Comparison of ENCODE assay signal across 7 mouse cellular contexts in genomic region chr2:73893473-73894270, GRCm38 (mm10). TPM values are rescaled to one million over a fixed set of nuclear protein-coding genes. Genes with fewer than 3 reads are reported as not detected.
DNase-seq lines count a peak whose midpoint lies in the region; ATAC-seq and TF ChIP-seq lines count a peak whose summit lies in the region.

No protein-coding gene starts in this region.

- WGBS in lung, embryonic 16.5 days: 62% methylated on average over 22 of the region's 22 CpGs
- WGBS in heart, embryonic 16.5 days: 57% methylated on average over 22 of the region's 22 CpGs
- 56% methylated on average over 19 of the region's 22 CpGs for WGBS in macrophage (ENCODE audit: missing documents)
- 56% methylated on average over 22 of the region's 22 CpGs for WGBS in lung, adult 2 months

- H3K27me3 ChIP-seq in lung, embryonic 16.5 days (ENCODE audit: control insufficient read depth, insufficient read depth, low read depth, low read length): no peaks in the 10 kb centered on the region
- no peaks in the 10 kb centered on the region for H3K27me3 ChIP-seq in heart, embryonic 16.5 days (ENCODE audit: control insufficient read depth, insufficient read depth, low read length)

- no peaks in the 10 kb centered on the region for H3K36me3 ChIP-seq in lung, embryonic 16.5 days (ENCODE audit: control insufficient read depth, insufficient read depth, low read length)
- no peaks in the 10 kb centered on the region for H3K36me3 ChIP-seq in heart, embryonic 16.5 days (ENCODE audit: control insufficient read depth, insufficient read depth)
- no peaks in the 10 kb centered on the region for H3K36me3 ChIP-seq in macrophage (ENCODE audit: inconsistent target)

- H3K4me2 ChIP-seq in lung, embryonic 16.5 days (ENCODE audit: low read depth, low read length): peak overlapping the region; percentile 79
- H3K4me2 ChIP-seq in heart, embryonic 16.5 days (ENCODE audit: low read depth, low read length): peak overlapping the region; percentile 82

- H3K4me1 ChIP-seq in lung, embryonic 16.5 days (replicated peaks; ENCODE audit: control insufficient read depth, insufficient read depth, low read length): peaks cover 10% of the 10 kb centered on the region
- peaks cover 7% of the 10 kb centered on the region for H3K4me1 ChIP-seq in heart, embryonic 16.5 days (ENCODE audit: control insufficient read depth, insufficient read depth, low read length)
- no peaks in the 10 kb centered on the region; the same call in 1 of the 2 replicates for H3K4me1 ChIP-seq in lung, adult 2 months (ENCODE audit: control insufficient read depth, insufficient read depth, low read length)

- H3K4me3 ChIP-seq in lung, embryonic 16.5 days (ENCODE audit: low read length): peak overlapping the region; percentile 93
- H3K4me3 ChIP-seq in heart, embryonic 16.5 days (ENCODE audit: low read length): peak overlapping the region; percentile 85
- peak overlapping the region; percentile 85 for H3K4me3 ChIP-seq in macrophage (ENCODE audit: inconsistent target)
- no peak overlapping the region for H3K4me3 ChIP-seq in lung, adult 2 months (replicated peaks; ENCODE audit: extremely low read depth, low read depth, low read length)

- no peak for ATAC-seq in lung, embryonic 16.5 days (ENCODE audit: low read depth)
- no peak for ATAC-seq in heart, embryonic 16.5 days (replicated peaks; ENCODE audit: extremely low read depth, insufficient read depth, low FRiP score)

- no peak for DNase-seq in lung, adult 18-20 months
- DNase-seq in c-Kit-positive CD71-positive TER-119-positive erythroid progenitor cells, embryonic 14.5 days (ENCODE audit: low spot score): peak; percentile 47
- DNase-seq in yolk sac, embryonic 10.5 days (ENCODE audit: low spot score): no peak
- DNase-seq in lung, adult 2 months: no peak

- peak overlapping the region; percentile 75 for H3K27ac ChIP-seq in lung, embryonic 16.5 days (ENCODE audit: low read length)
- H3K27ac ChIP-seq in heart, embryonic 16.5 days (ENCODE audit: low read length): no peak overlapping the region; the same call in 1 of the 2 replicates
- H3K27ac ChIP-seq in macrophage: peak overlapping the region; percentile 32; the same call in 1 of the 2 replicates

- H3K9ac ChIP-seq in lung, embryonic 16.5 days (ENCODE audit: low read length): peak overlapping the region; percentile 76
- peak overlapping the region; percentile 79 for H3K9ac ChIP-seq in heart, embryonic 16.5 days (ENCODE audit: low read length)

- no peaks in the 10 kb centered on the region for H3K9me3 ChIP-seq in lung, embryonic 16.5 days (ENCODE audit: control insufficient read depth, low read length)
- no peaks in the 10 kb centered on the region for H3K9me3 ChIP-seq in heart, embryonic 16.5 days (replicated peaks; ENCODE audit: control insufficient read depth, low read length)

- no peak for TF ChIP-seq POLR2A in lung, adult 2 months (IDR thresholded peaks at IDR 0.05; ENCODE audit: borderline replicate concordance, extremely low read depth, low read depth, low read length)

- TF ChIP-seq CTCF in lung, adult 2 months (IDR thresholded peaks at IDR 0.05; ENCODE audit: insufficient read depth, low read length): no peak

- peaks cover 37% of the 10 kb centered on the region for H3K79me2 ChIP-seq in macrophage (ENCODE audit: inconsistent target)

RNA-seq across cellular contexts. Expression of gene Atf2, which starts 1.2 kb away (rescaled TPM):
- 64.0 and 68.4 TPM in 2 replicates for polyA plus RNA-seq in lung, embryonic 16.5 days (2015; fragmentation: Nextera tagmentation; extraction: Ambion mirVana)
- polyA plus RNA-seq in heart, embryonic 16.5 days (2015; fragmentation: Nextera tagmentation; extraction: Ambion mirVana): 39.5 and 43.4 TPM in 2 replicates
- total RNA-seq in macrophage (2018; cell fraction: chromatin; rRNA removed): 100 to 1,000 TPM in 19 of 26 experiments, 10 to 100 TPM in 7; 87.7 to 153 (median 112) TPM
- total RNA-seq in macrophage (2018; cell fraction: cytosol; rRNA removed): 10 to 100 TPM; 33.1 to 50.4 (median 37.3) TPM
- total RNA-seq in macrophage (2018; cell fraction: nucleus; rRNA removed): 100 to 1,000 TPM in 5 of 26 experiments, 10 to 100 TPM in 21; 51.9 to 144 (median 79.7) TPM
- polyA plus RNA-seq in macrophage (2018): 17.7 to 30.7 TPM (median 22.7 TPM) in 3 replicates
- polyA plus RNA-seq in lung, adult 2 months (2012; rRNA removed): 10.3 and 11.9 TPM in 2 replicates

RNA-seq across cellular contexts. Expression of gene Atp5g3, which starts 17.5 kb away (rescaled TPM):
- polyA plus RNA-seq in lung, embryonic 16.5 days (2015; fragmentation: Nextera tagmentation; extraction: Ambion mirVana): 1,076 and 1,094 TPM in 2 replicates
- 3,175 and 3,410 TPM in 2 replicates for polyA plus RNA-seq in heart, embryonic 16.5 days (2015; fragmentation: Nextera tagmentation; extraction: Ambion mirVana)
- total RNA-seq in macrophage (2018; cell fraction: chromatin; rRNA removed): 100 to 1,000 TPM in 2 of 26 experiments, 10 to 100 TPM in 24; 30.7 to 111 (median 68.6) TPM
- total RNA-seq in macrophage (2018; cell fraction: cytosol; rRNA removed): 100 to 1,000 TPM; 213 to 286 (median 253) TPM
- total RNA-seq in macrophage (2018; cell fraction: nucleus; rRNA removed): 100 to 1,000 TPM in 10 of 26 experiments, 10 to 100 TPM in 16; 45.7 to 148 (median 91.8) TPM
- 98.3 to 493 TPM (median 320 TPM) in 3 replicates for polyA plus RNA-seq in macrophage (2018)
- polyA plus RNA-seq in lung, adult 2 months (2012; rRNA removed): 227 and 232 TPM in 2 replicates
